Mouse (Mus musculus) olfactory bulb, adult 2 months (tissue): ENCODE results near the gene Hdac9. TPM values are rescaled to one million over a fixed set of nuclear protein-coding genes. Genes with fewer than 3 reads are reported as not detected.

Experiments
- H3K27ac ChIP-seq: fragments of 200-500 bp; 2 replicates; pipeline ENCODE4 v1.5.1; 2012; ENCODE audit warnings: low read depth, low read length; ENCODE audit not compliant: insufficient read depth
- H3K4me1 ChIP-seq: fragments of 200-500 bp; 2 replicates; pipeline ENCODE4 v1.6.1; 2012; ENCODE audit warnings: low read length; ENCODE audit not compliant: control insufficient read depth, insufficient read depth
- H3K4me3 ChIP-seq: fragments of 200-500 bp; 2 replicates; pipeline ENCODE4 v1.5.1; 2012; ENCODE audit warnings: mild to moderate bottlenecking, low read depth, low read length, moderate library complexity; ENCODE audit not compliant: insufficient read depth
- CTCF ChIP-seq: fragments of 200-500 bp; IDR thresholded peaks from 2 replicates; pipeline ENCODE4 v1.5.1; 2012; ENCODE audit warnings: low read depth, mild to moderate bottlenecking, low read length, moderate library complexity; ENCODE audit not compliant: insufficient read depth
- POLR2A ChIP-seq: fragments of 200-500 bp; IDR thresholded peaks from 2 replicates; pipeline ENCODE4 v1.6.1; 2012; ENCODE audit warnings: mild to moderate bottlenecking, low read depth, low read length, moderate library complexity; ENCODE audit not compliant: insufficient read depth
- WGBS: fragments of 180-500 bp; shearing (Covaris S2); methylation state at CpG from one replicate; pipeline ENCODE4 v1.1.7; 2018; 5-methylcytosine and 5-hydroxymethylcytosine counted together
- polyA plus RNA-seq: library from polyadenylated mRNA; stranded (reverse); fragments of >200 nt; gene quantifications from 2 replicates; pipeline ENCODE4 v1.2.4, GENCODE M21; 2012; ENCODE audit warnings: low replicate concordance; ENCODE audit not compliant: missing spikeins, insufficient read depth, insufficient read length

Gene Hdac9
- polyA plus RNA-seq, 1 experiment: not detected

- Histone ChIP-seq H3K4me3 (no peak overlapping the region), H3K4me1 (peaks cover 6% of the 10 kb centered on the region)
- WGBS: 81% methylated on average over 4 of the region's 4 CpGs
These were observed 121.4 kb downstream of the Hdac9 start for GRCm38 (mm10) chr12:34795487-34795886.

GRCm38 (mm10) chr12:34792113-34792452 lies 124.8 kb downstream of the Hdac9 start:
- no peak overlapping the region for H3K4me3 ChIP-seq
- no peak for TF ChIP-seq POLR2A
- TF ChIP-seq CTCF: no peak
- peak overlapping the region; percentile 78 for H3K27ac ChIP-seq
- 8% methylated on average over 3 of the region's 3 CpGs for WGBS
- H3K4me1 ChIP-seq: peaks cover 6% of the 10 kb centered on the region

More at GRCm38 (mm10) chr12:34795487-34795886, 121.4 kb downstream of the Hdac9 start:
- TF ChIP-seq POLR2A (no peak), CTCF (no peak)
- no peak overlapping the region for H3K27ac ChIP-seq

- Histone ChIP-seq H3K27ac (peak overlapping the region; percentile 95), H3K4me3 (no peak overlapping the region), H3K4me1 (peaks cover 6% of the 10 kb centered on the region)
- WGBS: 33% methylated on average over 10 of the region's 10 CpGs
- TF ChIP-seq POLR2A (no peak), CTCF (no peak)
These were observed 125.4 kb downstream of the Hdac9 start for GRCm38 (mm10) chr12:34791213-34792112.

- no peak overlapping the region for H3K4me3 ChIP-seq
These were observed 127.6 kb downstream of the Hdac9 start for GRCm38 (mm10) chr12:34789031-34789982.

GRCm38 (mm10) chr12:34787380-34787779 lies 129.5 kb downstream of the Hdac9 start:
- Histone ChIP-seq H3K4me3 (no peak overlapping the region), H3K27ac (no peak overlapping the region), H3K4me1 (peaks cover 6% of the 10 kb centered on the region)
- TF ChIP-seq POLR2A (no peak), CTCF (no peak)

More at GRCm38 (mm10) chr12:34789031-34789982, 127.6 kb downstream of the Hdac9 start:
- TF ChIP-seq CTCF (no peak), POLR2A (no peak)
- Histone ChIP-seq H3K27ac (no peak overlapping the region), H3K4me1 (peaks cover 6% of the 10 kb centered on the region)
- 91% methylated on average over 10 of the region's 10 CpGs for WGBS

GRCm38 (mm10) chr12:34783574-34783973 lies 133.3 kb downstream of the Hdac9 start:
- WGBS: 92% methylated on average over 6 of the region's 6 CpGs
- no peak overlapping the region for H3K4me3 ChIP-seq
- H3K4me1 ChIP-seq: no peaks in the 10 kb centered on the region
- TF ChIP-seq CTCF: no peak
- TF ChIP-seq POLR2A: no peak
- H3K27ac ChIP-seq: no peak overlapping the region

GRCm38 (mm10) chr12:34779368-34779957 lies 137.4 kb downstream of the Hdac9 start:
- H3K27ac ChIP-seq: no peak overlapping the region
- TF ChIP-seq CTCF: no peak
- TF ChIP-seq POLR2A: no peak
- H3K4me1 ChIP-seq: no peaks in the 10 kb centered on the region
- H3K4me3 ChIP-seq: no peak overlapping the region
- 87% methylated on average over 6 of the region's 6 CpGs for WGBS

GRCm38 (mm10) chr12:34776170-34776569 lies 140.7 kb downstream of the Hdac9 start:
- Histone ChIP-seq H3K4me3 (no peak overlapping the region), H3K27ac (no peak overlapping the region), H3K4me1 (no peaks in the 10 kb centered on the region)
- no peak for TF ChIP-seq CTCF
- TF ChIP-seq POLR2A: no peak
- 71% methylated on average over 3 of the region's 3 CpGs for WGBS

- Histone ChIP-seq H3K27ac (no peak overlapping the region), H3K4me3 (no peak overlapping the region), H3K4me1 (no peaks in the 10 kb centered on the region)
- WGBS: 87% methylated on average over 5 of the region's 5 CpGs
- TF ChIP-seq POLR2A (no peak), CTCF (no peak)
These were observed 142.8 kb downstream of the Hdac9 start for GRCm38 (mm10) chr12:34774071-34774470.
